Mouse (Mus musculus): ENCODE data around the gene Armcx5.
"Not testable (repeated sequence)": the region's sequence is repeated elsewhere in the genome, so short reads cannot be mapped to it uniquely, and the experiment has no call there.

The Armcx5 gene

GRCm38 (mm10) chrX:135742304-135743055, at the start of gene Armcx5, which contains the start of gene Gprasp1:
Gene Armcx5, plus strand, starts transcription at chrX:135742733.
Gene Gprasp1, plus strand, starts transcription at chrX:135742733.
- peak; percentile 98 for DNase-seq (ENCODE audit: low read depth, low spot score)

- no peak for DNase-seq (ENCODE audit: low read depth, low spot score)
Measured at GRCm38 (mm10) chrX:135693633-135694032, 48.9 kb upstream of the Armcx5 start, which contains the start of gene Tcp11x2. Gene Tcp11x2, minus strand, starts transcription at chrX:135693790.

- DNase-seq (ENCODE audit: low read depth, low spot score): no peak
Measured at GRCm38 (mm10) chrX:135703111-135703510, 39.4 kb upstream of the Armcx5 start.

- peak; percentile 22 for DNase-seq (ENCODE audit: low read depth, low spot score)
Measured at GRCm38 (mm10) chrX:135704349-135704748, 38.2 kb upstream of the Armcx5 start.

GRCm38 (mm10) chrX:135712845-135713244, 29.7 kb upstream of the Armcx5 start:
- no peak for DNase-seq (ENCODE audit: low read depth, low spot score)

- DNase-seq (ENCODE audit: low read depth, low spot score): no peak
Measured at GRCm38 (mm10) chrX:135725161-135725560, 17.4 kb upstream of the Armcx5 start, which contains the start of gene Tmsb15a. Gene Tmsb15a, minus strand, starts transcription at chrX:135725261.

- DNase-seq (ENCODE audit: low read depth, low spot score): no peak
Measured at GRCm38 (mm10) chrX:135738730-135739520, 3.6 kb upstream of the Armcx5 start.

GRCm38 (mm10) chrX:135743056-135743355, 473 bp downstream of the Armcx5 start:
- DNase-seq (ENCODE audit: low read depth, low spot score): peak; percentile 41

- DNase-seq (ENCODE audit: low read depth, low spot score): not testable (repeated sequence)
Measured at GRCm38 (mm10) chrX:135745376-135745775, 2.8 kb downstream of the Armcx5 start.

- DNase-seq (ENCODE audit: low read depth, low spot score): peak; percentile 83
Measured at GRCm38 (mm10) chrX:135752832-135753231, 10.3 kb downstream of the Armcx5 start.

- DNase-seq (ENCODE audit: low read depth, low spot score): peak; percentile 65
Measured at GRCm38 (mm10) chrX:135761707-135762106, 19.2 kb downstream of the Armcx5 start.

- DNase-seq (ENCODE audit: low read depth, low spot score): no peak
Measured at GRCm38 (mm10) chrX:135768043-135768548, 25.6 kb downstream of the Armcx5 start.

- DNase-seq (ENCODE audit: low read depth, low spot score): no peak
Measured at GRCm38 (mm10) chrX:135768565-135768964, 26.0 kb downstream of the Armcx5 start.

GRCm38 (mm10) chrX:135791536-135791935, 49.0 kb downstream of the Armcx5 start:
- DNase-seq (ENCODE audit: low read depth, low spot score): no peak

GRCm38 (mm10) chrX:135792326-135792725, 49.8 kb downstream of the Armcx5 start:
- peak; percentile 60 for DNase-seq (ENCODE audit: low read depth, low spot score)

GRCm38 (mm10) chrX:135795591-135796304, 53.2 kb downstream of the Armcx5 start:
- peak; percentile 78 for DNase-seq (ENCODE audit: low read depth, low spot score)

GRCm38 (mm10) chrX:135796305-135797211, 54.0 kb downstream of the Armcx5 start:
- DNase-seq (ENCODE audit: low read depth, low spot score): peak; percentile 22
